Mouse (Mus musculus) heart, embryonic 14.5 days (tissue): Measurements from ENCODE around the gene Npsr1. TPM values are rescaled to one million over a fixed set of nuclear protein-coding genes. Genes with fewer than 3 reads are reported as not detected.

ENCODE experiments used
- ATAC-seq: fragments of 200-750 bp; cut with Nextera tagmentation; 2 replicates; pipeline ENCODE4 v1.8.0; 2017; ENCODE audit warnings: low read depth, moderate TSS enrichment; ENCODE audit not compliant: insufficient number of reproducible peaks, insufficient read depth, low FRiP score
- H3K27ac ChIP-seq, 2 experiments: fragments of 200-500 bp in 1 of 2; fragments of 300-500 bp in 1 of 2; sonication (generic) in 1 of 2; replicated peaks in 1 of 2; 2 replicates each; pipeline ENCODE4 v1.5.1; 2012 to 2014; ENCODE audit warnings: low read depth in 2 of 2, low read length in 2 of 2, control low read depth in 1 of 2, mild to moderate bottlenecking in 1 of 2, mixed read lengths in 1 of 2; ENCODE audit not compliant: control insufficient read depth in 1 of 2, insufficient read depth in 1 of 2
- H3K27me3 ChIP-seq: fragments of 300-500 bp; sonication (generic); 2 replicates; pipeline ENCODE4 v1.6.1; 2014; ENCODE audit warnings: mild to moderate bottlenecking, low read length, control low read depth; ENCODE audit not compliant: control insufficient read depth, insufficient read depth
- H3K36me3 ChIP-seq: fragments of 300-500 bp; sonication (generic); 2 replicates; pipeline ENCODE4 v1.6.1; 2014; ENCODE audit warnings: mild to moderate bottlenecking, control low read depth, low read length, mixed read lengths; ENCODE audit not compliant: control insufficient read depth, insufficient read depth
- H3K4me1 ChIP-seq, 2 experiments: fragments of 200-500 bp in 1 of 2; fragments of 300-500 bp in 1 of 2; sonication (generic) in 1 of 2; 2 replicates each; pipeline ENCODE4 v1.6.1; 2012 to 2014; ENCODE audit warnings: low read length in 2 of 2, control low read depth in 1 of 2, mixed read lengths in 1 of 2; ENCODE audit not compliant: control insufficient read depth in 2 of 2, insufficient read depth in 2 of 2
- H3K4me2 ChIP-seq: fragments of 300-500 bp; sonication (generic); 2 replicates; pipeline ENCODE4 v1.6.1; 2014; ENCODE audit warnings: mild to moderate bottlenecking, low read length
- H3K4me3 ChIP-seq, 2 experiments: fragments of 200-500 bp in 1 of 2; fragments of 300-500 bp in 1 of 2; sonication (generic) in 1 of 2; 2 replicates each; pipeline ENCODE4 v1.5.1; 2012 to 2014; ENCODE audit warnings: low read length in 2 of 2, mild to moderate bottlenecking in 2 of 2, control low read depth in 1 of 2, low read depth in 1 of 2, moderate library complexity in 1 of 2; ENCODE audit not compliant: control insufficient read depth in 1 of 2, insufficient read depth in 1 of 2
- H3K9ac ChIP-seq: fragments of 300-500 bp; sonication (generic); 2 replicates; pipeline ENCODE4 v1.6.1; 2014; ENCODE audit warnings: mild to moderate bottlenecking, low read length
- H3K9me3 ChIP-seq: fragments of 300-500 bp; sonication (generic); 2 replicates; pipeline ENCODE4 v1.6.1; 2016; ENCODE audit warnings: low read length, control low read depth; ENCODE audit not compliant: control insufficient read depth
- WGBS: fragments of 180-500 bp; shearing (Covaris S2); extraction: QIAGEN DNeasy Blood & Tissue Kit; methylation state at CpG from one replicate; pipeline ENCODE4 v1.1.7; 2014; 5-methylcytosine and 5-hydroxymethylcytosine counted together
- polyA plus RNA-seq: library from polyadenylated mRNA; unstranded; fragments of >200 nt; fragmentation: Nextera tagmentation; extraction: Ambion mirVana; gene quantifications from 2 replicates; pipeline ENCODE4 v1.2.1, GENCODE M21; 2014

Npsr1 gene
- polyA plus RNA-seq, 1 experiment from 2014 or later, result not detected

GRCm38 (mm10) chr9:24119423-24119822 lies 21.6 kb downstream of the Npsr1 start:
- Histone ChIP-seq H3K4me3 (no peak overlapping the region), H3K27me3 (no peaks in the 10 kb centered on the region), H3K36me3 (no peaks in the 10 kb centered on the region), H3K27ac (no peak overlapping the region), H3K9ac (no peak overlapping the region), H3K4me2 (no peak overlapping the region), H3K4me1 (no peaks in the 10 kb centered on the region), H3K9me3 (no peaks in the 10 kb centered on the region)
- WGBS, result 31% methylated on average over 4 of the region's 4 CpGs
- ATAC-seq, result no peak

- Histone ChIP-seq H3K4me2 (no peak overlapping the region), H3K27ac (no peak overlapping the region), H3K9ac (no peak overlapping the region), H3K36me3 (no peaks in the 10 kb centered on the region), H3K9me3 (no peaks in the 10 kb centered on the region), H3K4me3 (no peak overlapping the region), H3K4me1 (no peaks in the 10 kb centered on the region), H3K27me3 (no peaks in the 10 kb centered on the region)
- WGBS, result 78% methylated on average over 1 of the region's 1 CpGs
- no peak for ATAC-seq
Observed at GRCm38 (mm10) chr9:24133142-24133541, 35.3 kb downstream of the Npsr1 start.

GRCm38 (mm10) chr9:24136354-24136753 lies 38.6 kb downstream of the Npsr1 start:
- no peak for ATAC-seq
- Histone ChIP-seq H3K27me3 (no peaks in the 10 kb centered on the region), H3K4me3 (no peak overlapping the region), H3K27ac (no peak overlapping the region), H3K4me1 (no peaks in the 10 kb centered on the region), H3K9me3 (no peaks in the 10 kb centered on the region), H3K9ac (no peak overlapping the region), H3K4me2 (no peak overlapping the region), H3K36me3 (no peaks in the 10 kb centered on the region)

GRCm38 (mm10) chr9:24144341-24144740 lies 46.5 kb downstream of the Npsr1 start:
- no peaks in the 10 kb centered on the region for H3K9me3 ChIP-seq
- no peak overlapping the region for H3K4me3 ChIP-seq
- no peak for ATAC-seq
- no peaks in the 10 kb centered on the region for H3K4me1 ChIP-seq
- no peaks in the 10 kb centered on the region for H3K36me3 ChIP-seq
- H3K4me2 ChIP-seq, result no peak overlapping the region
- WGBS, result 88% methylated on average over 2 of the region's 2 CpGs
- H3K27ac ChIP-seq, result no peak overlapping the region
- no peaks in the 10 kb centered on the region for H3K27me3 ChIP-seq
- no peak overlapping the region for H3K9ac ChIP-seq

- Histone ChIP-seq H3K27ac (no peak overlapping the region), H3K36me3 (no peaks in the 10 kb centered on the region), H3K4me3 (no peak overlapping the region), H3K27me3 (no peaks in the 10 kb centered on the region), H3K9me3 (no peaks in the 10 kb centered on the region), H3K9ac (no peak overlapping the region), H3K4me1 (no peaks in the 10 kb centered on the region), H3K4me2 (no peak overlapping the region)
- 45% methylated on average over 1 of the region's 1 CpGs for WGBS
- no peak for ATAC-seq
Observed at GRCm38 (mm10) chr9:24157208-24157607, 59.4 kb downstream of the Npsr1 start.

- Histone ChIP-seq H3K9ac (no peak overlapping the region), H3K4me1 (no peaks in the 10 kb centered on the region), H3K36me3 (no peaks in the 10 kb centered on the region), H3K27me3 (no peaks in the 10 kb centered on the region), H3K4me3 (no peak overlapping the region), H3K4me2 (no peak overlapping the region), H3K27ac (no peak overlapping the region), H3K9me3 (no peaks in the 10 kb centered on the region)
- WGBS, result 68% methylated on average over 1 of the region's 1 CpGs
- no peak for ATAC-seq
Observed at GRCm38 (mm10) chr9:24160409-24160808, 62.6 kb downstream of the Npsr1 start.

GRCm38 (mm10) chr9:24168501-24168900 lies 70.7 kb downstream of the Npsr1 start:
- no peak overlapping the region for H3K9ac ChIP-seq
- WGBS, result 61% methylated on average over 1 of the region's 1 CpGs
- no peak for ATAC-seq

GRCm38 (mm10) chr9:24170728-24171127 lies 72.9 kb downstream of the Npsr1 start:
- WGBS, result 79% methylated on average over 1 of the region's 1 CpGs
- Histone ChIP-seq H3K9ac (no peak overlapping the region), H3K27me3 (no peaks in the 10 kb centered on the region), H3K4me3 (no peak overlapping the region), H3K27ac (no peak overlapping the region), H3K36me3 (no peaks in the 10 kb centered on the region), H3K4me1 (no peaks in the 10 kb centered on the region), H3K9me3 (no peaks in the 10 kb centered on the region), H3K4me2 (no peak overlapping the region)
- ATAC-seq, result no peak

More at GRCm38 (mm10) chr9:24168501-24168900, 70.7 kb downstream of the Npsr1 start:
- Histone ChIP-seq H3K27me3 (no peaks in the 10 kb centered on the region), H3K27ac (no peak overlapping the region), H3K4me1 (no peaks in the 10 kb centered on the region), H3K36me3 (no peaks in the 10 kb centered on the region), H3K9me3 (no peaks in the 10 kb centered on the region), H3K4me2 (no peak overlapping the region), H3K4me3 (no peak overlapping the region)
